Mouse (Mus musculus): Measurements from ENCODE around the gene Sphk2.

Gene Sphk2

DNA sequence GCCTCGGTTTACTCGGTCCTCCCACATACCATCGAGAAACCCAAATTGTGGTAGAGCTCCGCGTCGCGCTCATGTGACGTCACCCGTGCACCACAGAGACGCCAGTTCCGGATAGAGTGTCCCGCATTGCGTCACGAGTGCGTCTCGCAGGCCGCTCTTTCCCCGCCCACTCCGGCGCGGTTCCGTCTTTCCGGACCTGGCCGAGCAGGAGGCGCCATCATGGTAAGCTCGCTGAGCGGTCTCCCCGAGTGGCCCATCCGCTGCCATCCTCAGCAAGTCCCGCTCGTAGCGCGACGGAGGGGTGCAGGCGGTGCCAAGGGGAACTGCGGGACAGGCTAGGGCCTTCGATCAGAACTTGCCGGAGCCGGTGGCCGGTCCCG, at the start of gene Sphk2:
Sphk2 (minus strand) TSS at position 85 of the 380 bp plus-strand sequence.
- peak; percentile 98 to 99 for DNase-seq (ENCODE audit: low spot score in 2 of 2)

DNA sequence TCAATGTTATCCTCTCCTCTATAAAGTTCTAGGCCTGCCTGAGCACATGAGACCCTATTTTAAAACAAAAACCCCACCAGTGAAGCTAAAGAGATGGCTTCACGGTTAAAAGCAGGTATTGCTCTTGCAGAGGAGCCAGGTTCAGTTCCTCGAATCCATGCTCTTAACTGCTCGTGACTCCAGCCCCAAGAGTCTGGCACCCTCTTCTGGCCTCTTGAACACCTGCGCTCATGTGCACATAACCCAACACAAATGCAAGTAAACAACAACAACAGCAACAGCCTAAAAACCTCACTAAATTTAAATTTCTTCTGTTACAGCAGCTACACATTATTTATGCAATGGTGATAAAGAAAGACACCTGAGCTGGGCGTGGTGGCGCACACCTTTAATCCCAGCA, 49.7 kb upstream of the Sphk2 start:
- no peak for DNase-seq (ENCODE audit: low spot score in 2 of 2)

DNA sequence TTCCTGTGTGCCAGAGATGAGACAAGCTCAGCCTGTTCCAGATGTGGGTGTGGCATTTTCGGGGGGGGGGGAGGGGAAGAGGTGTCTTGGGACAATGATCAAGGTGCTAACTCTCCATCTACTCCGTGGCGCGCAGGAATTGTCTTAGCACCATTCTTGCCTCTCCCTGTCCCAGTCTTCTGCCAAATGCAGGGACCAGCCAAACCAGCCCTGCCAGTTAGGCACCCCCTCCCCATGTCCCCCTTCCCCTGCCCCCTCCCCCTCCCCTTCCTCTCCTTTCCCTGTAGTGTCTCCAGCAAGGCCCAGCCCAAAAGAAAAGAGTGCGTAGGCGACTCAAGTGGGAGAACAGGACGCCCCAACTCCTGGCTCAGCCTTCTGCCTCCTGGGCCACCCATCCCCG, 49.0 kb upstream of the Sphk2 start:
- DNase-seq (ENCODE audit: low spot score in 2 of 2) = no peak

DNA sequence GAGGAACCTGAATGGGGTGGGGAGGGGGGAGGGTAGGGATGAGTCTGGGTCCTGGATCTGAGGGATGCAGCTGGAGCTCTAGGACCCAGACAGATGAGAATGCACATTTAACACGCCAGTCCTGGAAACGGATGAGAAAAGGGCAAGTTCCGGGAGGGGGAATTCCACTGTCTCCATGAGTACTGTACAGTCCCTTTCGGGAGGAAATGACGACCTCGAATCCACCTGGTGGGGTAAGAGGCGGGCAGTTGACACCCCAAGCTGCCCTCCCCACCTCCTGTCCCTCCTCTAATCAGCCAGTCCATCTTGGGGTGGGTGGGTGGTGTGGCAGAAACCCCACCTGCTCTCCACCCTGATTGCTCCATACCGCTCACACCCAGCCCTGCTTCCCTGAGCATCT, 48.2 kb upstream of the Sphk2 start:
- no peak for DNase-seq (ENCODE audit: low spot score in 2 of 2)

DNA sequence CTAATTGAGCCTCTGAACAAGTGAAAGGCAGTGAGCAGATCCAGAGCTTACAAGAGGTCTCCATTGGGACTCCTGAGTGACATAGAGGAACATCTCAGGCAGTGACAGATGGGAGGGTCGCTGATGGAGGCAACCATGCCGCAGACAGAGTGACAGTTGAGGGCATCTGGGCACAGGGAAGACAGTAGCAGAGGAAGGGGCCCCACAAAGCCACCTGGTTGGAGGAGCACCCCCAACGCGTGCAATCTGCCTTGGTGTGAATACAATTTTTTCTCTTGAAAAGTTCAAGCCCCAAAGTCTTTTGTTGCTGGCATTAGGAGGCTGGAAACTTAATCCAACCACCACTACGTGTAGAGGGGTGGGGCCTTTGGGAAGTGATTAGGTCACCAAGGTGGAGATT, 42.3 kb upstream of the Sphk2 start:
- no peak for DNase-seq (ENCODE audit: low spot score in 2 of 2)

DNA sequence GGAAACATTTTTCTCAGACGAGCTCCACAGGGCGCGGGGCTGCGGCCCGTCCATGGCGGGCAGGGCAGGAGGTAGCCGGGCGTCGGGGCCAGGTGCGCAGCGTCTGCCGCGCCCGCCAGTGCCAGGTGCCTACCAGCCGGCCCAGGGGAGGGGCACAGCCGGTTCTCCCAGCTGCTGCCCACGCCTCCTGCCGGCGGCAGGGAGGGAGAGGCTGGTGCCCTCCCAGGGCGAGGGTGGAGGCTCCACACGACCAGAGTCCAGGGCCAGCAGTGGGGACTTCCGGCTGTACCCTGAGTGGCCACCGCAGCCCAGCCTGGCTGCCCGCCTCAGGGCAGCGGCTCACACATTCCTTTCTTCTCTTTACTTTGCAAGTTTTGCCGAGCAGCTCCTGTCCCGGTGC, 41.6 kb upstream of the Sphk2 start:
- DNase-seq (ENCODE audit: low spot score in 2 of 2) = no peak

DNA sequence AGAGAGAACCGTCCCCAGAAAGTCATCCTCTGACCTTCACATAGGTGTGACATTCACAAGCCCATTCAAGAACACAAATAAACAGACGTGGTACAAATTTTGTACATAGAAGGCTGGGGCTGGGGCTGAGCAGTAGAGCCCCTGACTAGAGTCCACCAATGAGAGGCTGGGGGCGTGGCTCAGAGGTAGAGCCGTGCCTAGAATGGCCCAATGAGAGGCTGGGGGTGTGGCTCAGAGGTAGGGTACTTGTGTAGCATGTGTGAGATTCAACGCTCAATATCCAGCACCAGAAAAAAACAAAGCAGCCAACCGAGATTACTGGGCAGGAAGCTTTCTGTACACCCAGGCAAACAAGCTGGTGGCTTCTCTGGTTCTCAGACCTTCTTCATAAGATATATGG, 37.9 kb upstream of the Sphk2 start:
- DNase-seq (ENCODE audit: low spot score in 2 of 2) = no peak

DNA sequence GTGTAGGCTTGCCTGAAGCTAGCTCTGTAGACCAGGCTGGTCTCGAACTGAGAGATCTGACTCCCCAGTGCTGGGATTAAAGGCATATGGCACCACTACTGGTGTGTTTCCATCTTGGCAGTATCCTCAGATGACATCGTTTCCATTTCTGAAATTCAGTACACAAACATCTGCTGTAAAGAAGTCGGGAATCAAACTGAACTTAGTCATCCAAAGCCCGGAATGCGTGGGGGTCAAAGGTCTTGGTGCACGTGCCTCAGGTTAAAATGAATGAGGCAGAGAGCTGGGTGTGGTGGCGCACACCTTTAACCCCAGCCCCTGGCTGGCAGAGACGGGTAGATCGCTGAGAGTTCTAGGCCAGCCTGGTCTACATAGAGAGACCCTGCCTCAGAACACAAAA, 32.4 kb upstream of the Sphk2 start:
- no peak for DNase-seq (ENCODE audit: low spot score in 2 of 2)

DNA sequence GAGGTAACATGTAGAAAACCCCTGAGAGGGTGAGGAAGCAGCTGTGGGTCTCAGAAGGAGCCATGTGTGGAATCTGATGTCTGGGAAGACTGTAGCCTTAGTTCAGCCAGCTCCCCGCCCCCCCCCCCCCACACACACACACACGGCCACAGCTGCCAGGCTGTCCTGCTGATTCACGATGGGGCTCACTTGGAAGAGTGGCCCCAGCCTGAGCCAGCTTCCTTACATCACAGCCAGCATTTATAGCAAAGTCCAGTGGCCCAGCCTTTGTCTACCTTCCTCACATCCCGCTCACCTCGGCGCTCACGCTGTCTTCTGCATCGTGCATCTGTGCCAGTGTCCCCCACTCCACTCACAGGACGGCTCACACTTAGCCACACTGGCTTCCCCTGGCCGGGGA, 31.6 kb upstream of the Sphk2 start:
- no peak for DNase-seq (ENCODE audit: low spot score in 2 of 2)

DNA sequence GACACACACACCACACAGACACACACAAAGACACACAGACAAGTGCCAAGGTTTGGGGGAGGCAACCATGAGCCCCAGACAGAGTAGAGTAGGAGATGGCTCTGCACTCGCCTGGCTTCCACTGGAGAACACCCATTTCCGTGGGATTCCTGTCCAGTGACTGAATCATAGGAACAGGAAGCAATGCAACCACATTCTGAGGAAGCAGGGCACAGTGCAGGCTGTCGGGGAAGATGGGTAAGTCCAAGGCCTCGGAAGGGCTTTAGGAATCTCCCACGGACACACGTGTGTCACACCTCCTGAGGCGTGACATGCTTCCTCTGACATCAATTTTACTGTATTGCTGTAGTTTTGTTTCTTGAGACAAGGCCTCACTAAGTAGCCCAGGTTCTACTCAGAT, 30.3 kb upstream of the Sphk2 start:
- no peak for DNase-seq (ENCODE audit: low spot score in 2 of 2)

DNA sequence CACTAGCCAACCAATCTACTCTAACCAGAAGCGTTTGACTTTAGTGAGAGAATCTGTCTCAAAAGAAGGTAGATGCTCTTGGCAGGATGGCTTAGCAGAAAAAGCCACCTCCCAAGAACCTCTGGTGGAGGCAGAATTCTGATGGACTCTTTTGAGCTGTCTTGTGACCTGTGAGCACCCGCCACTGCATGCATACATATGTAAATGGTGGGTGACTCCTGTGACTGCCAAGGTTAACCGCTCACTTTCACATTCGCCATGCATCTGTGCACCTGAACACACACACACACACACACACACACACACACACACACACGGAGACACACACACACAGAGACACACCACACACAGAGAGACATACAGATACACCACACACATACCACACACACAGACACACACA, 29.6 kb upstream of the Sphk2 start:
- DNase-seq (ENCODE audit: low spot score in 2 of 2) = no peak

DNA sequence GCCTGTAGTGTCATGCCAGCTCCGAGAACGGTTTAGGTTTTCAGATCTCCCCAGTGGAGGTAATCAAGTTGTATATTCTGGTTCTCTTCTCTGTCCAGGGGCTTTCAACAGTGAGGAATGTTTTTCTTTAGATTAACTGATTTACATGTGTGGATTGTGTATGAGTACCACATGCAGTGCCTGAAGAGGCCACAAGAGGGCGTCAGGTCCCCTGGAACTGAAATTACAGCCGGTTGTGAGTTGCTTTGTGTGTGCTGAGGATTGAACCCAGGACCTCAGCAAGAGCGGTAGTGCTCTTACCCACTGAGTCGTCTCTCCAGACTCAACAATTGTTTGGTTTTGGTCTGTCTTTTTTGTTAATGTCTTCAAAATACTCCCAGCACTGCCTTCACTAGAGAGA, 28.7 kb upstream of the Sphk2 start:
- no peak for DNase-seq (ENCODE audit: low spot score in 2 of 2)

DNA sequence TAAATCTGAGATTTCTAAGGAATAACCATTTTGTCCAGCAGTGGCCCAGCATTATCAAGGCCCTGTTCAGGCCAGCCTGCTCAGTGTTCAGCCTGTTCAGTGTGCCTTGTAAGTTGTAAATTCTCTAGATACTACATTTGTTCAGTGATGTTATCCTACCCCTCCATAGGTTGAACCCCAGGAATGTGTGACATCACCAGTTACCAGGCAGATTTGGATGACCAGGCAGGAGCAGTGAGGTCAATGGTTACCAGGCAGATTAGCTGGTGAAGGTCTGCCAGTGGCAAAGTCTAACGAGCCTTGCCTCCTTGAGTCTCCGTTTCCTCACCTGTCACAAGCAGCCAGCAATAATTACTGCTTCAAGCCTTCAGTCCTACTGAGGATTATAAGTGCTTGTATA, 26.6 kb upstream of the Sphk2 start:
- DNase-seq (ENCODE audit: low spot score in 2 of 2) = peak; percentile 43 to 60

DNA sequence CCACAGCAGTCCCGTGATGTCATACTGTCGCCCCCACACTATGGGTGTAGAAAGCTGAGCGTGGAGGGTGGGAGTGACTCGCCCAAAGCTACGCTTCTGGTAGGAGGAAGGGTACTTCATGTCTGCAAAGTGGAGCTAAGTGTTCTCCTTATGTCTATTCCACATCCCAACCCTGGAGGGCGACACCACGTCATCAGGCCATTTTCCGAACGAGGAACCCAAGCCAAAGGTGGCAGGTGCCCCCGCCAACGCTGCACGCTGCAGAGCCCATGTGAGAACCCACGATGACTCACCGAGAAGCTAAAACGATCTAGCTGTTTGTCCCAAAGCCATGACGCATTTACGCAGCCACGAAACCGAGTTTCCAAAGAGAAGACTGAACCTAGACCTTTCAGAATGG, 24.5 kb upstream of the Sphk2 start:
- peak; percentile 83 to 84 for DNase-seq (ENCODE audit: low spot score in 2 of 2)

DNA sequence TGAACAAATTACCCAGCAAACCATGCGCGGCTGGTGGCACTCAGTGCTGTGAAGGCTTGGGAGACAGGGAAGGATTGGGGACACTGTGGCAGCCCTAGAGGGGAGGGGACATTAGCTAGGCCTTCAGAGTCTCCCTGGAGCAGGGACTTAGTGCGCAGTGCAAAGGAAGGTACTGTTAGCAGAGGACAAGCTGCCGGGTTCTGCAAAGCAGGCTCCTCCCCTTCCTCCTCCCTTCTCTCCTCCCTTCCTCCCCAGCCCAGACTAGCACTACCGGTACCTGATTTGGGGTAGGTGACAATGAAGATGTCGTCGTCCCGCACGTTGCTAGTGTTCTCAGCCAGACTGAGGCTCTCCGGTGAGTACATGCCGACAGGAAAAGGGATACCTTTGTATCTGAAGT, 24.0 kb upstream of the Sphk2 start:
- peak in 1 of 2 experiments; percentile 28 for DNase-seq (ENCODE audit: low spot score in 2 of 2)

DNA sequence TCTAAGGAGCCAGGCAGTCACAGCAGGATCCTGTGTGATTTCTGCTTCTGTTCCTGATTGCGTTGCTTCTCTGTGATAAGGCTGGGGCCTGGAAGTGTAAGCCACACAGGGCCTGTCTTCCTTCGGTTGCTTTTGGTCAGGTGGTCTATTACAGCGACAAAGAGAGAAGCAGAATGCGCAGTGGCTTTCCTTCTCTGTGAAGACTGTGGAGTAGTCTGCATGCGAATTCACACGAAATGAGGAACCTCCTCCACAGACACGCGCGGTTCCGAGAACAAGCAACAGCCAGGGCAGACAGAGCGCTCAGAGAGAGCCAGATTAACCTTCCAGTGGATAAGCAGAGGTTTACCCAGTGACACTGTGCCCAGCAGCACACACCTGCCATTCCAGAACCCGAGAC, 23.5 kb upstream of the Sphk2 start:
- no peak for DNase-seq (ENCODE audit: low spot score in 2 of 2)

DNA sequence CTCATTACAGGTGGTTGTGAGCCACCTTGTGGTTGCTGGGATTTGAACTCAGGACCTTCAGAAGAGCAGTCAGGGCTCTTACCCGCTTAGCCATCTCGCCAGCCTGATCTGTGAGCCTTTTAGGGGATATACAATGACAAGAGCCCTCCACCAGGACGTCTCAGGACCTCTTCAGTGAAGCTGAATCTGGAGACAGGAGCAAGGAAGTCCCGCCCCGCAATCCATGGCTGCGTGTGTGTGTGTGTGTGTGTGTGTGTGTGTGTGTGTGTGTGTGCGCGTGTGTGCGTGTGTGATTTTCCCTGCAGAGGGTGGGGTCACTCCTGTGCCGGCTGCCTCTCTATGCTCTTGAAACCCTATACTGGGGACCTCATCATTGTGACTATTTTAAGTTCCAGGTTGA, 22.0 kb upstream of the Sphk2 start:
- no peak for DNase-seq (ENCODE audit: low spot score in 2 of 2)

DNA sequence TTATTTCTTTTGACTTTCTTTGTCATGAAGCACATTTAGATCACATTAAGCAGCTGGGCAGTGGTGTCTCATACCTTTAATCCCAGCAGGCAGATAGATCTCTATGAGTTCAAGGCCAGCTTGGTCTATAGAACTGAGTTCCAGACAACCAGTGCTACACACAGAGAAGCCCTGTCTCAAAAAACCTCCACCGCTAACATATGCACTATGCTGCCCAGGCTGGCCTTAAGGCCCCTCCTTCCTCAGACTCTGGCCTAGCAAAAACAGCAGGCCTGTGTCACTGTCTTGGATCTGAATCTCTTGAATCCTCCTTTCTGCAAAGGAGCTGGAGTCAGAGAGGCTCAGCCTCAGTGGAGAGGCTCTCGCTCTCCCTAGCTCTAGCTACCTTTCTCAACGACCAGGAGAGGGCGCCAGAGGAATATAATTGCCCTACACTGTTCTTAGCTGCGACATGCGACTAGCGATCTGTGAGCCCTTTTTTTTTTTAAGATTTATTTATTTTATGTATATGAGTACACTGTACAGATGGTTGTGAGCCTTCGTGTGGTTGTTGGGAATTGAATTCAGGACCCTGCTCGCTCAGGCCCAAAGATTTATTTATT, 21.5 kb upstream of the Sphk2 start:
- peak; percentile 62 to 66 for DNase-seq (ENCODE audit: low spot score in 2 of 2)

DNA sequence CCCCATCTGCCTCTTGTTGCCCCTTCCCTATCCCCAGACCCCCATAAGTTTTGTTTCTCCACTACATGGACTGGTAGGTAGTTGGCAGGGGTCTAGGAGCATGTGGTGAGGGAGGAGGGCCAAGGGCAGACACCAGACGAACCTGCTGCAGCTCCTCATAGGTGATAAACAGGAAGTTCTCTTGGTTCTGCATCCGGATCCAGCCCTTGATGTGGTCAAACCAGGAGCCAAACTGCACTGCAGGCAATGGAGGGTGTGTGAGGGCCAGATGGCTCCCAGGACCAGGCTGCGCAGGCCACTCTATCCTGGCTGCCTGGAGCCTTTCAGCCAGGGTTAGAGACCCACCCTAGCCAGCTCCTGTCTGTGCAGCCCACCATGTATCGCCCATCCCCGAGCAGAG, 15.7 kb upstream of the Sphk2 start:
- no peak for DNase-seq (ENCODE audit: low spot score in 2 of 2)

DNA sequence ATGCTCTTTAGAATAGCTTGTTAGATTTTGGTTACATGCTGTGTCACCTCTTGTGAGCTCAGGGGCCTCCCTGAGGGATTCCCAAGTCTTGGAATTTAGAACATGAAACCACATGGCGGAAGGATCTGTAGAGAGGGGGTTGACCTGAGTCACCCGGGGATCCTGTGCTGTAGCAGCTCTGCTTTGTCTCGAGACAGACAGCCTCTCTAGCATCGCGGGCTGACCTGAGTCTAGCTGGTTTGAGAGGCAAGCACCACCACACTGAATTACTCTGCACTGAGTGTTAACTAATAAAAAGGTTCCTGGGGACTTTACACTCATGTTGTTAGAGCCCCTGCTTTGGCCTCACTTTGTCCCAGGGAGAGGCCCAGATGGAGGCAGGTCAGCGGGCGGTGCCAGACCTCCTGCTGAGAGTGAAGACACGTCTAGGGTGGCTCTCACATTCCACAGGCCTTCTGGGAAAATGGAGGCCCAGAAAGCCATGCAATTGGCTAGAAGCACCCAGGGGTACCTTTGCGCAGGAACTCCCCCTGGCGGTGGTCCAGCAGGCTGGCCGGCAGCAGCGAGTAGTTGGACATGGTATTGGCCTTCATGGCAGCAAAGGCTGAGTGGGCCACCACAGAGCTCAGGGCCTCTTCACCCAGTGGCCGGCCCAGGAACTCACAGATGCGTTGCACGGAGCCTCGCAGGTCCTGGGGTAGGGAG, 13.1 kb upstream of the Sphk2 start:
- no peak for DNase-seq (ENCODE audit: low spot score in 2 of 2)

DNA sequence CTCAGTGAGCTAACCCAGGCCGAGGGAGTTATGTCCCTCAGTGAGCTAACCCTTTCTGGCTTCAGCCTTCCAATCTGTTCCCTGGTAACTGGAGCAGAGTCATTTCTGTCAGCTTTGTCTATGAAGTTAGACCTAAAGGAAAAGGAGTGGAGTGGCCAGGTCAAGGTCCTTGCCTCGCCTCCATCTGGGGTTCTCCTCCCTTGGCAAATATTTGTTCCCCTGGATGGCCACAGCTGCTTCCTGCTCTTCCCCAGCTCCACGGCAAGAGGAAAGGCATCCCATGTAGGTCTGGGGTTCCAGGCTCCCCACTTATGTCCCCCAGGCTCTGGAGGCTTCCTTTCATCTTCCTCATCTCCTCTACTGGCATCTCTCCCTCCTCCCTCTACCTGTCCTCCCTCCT, 9.8 kb upstream of the Sphk2 start:
- no peak for DNase-seq (ENCODE audit: low spot score in 2 of 2)

DNA sequence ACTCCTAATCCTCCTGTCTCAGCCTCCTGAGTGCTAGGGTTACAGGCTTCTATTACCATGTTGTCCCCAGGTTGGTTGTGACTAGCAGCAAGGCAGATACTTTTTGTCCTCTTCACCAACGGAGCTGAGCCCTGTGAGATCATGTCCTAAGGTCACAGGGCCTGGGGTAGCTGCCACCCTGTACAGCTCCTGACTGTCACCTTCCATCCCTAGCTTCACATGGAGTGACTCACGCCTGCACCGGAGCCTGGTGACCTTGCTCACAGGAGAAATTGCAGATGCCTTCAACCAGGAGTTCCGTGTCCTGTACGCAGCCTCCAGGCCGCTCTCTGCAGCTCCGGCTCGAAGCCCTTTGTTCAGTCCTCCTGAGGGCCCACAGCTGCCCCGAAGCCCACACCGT, 8.6 kb upstream of the Sphk2 start:
- no peak for DNase-seq (ENCODE audit: low spot score in 2 of 2)

DNA sequence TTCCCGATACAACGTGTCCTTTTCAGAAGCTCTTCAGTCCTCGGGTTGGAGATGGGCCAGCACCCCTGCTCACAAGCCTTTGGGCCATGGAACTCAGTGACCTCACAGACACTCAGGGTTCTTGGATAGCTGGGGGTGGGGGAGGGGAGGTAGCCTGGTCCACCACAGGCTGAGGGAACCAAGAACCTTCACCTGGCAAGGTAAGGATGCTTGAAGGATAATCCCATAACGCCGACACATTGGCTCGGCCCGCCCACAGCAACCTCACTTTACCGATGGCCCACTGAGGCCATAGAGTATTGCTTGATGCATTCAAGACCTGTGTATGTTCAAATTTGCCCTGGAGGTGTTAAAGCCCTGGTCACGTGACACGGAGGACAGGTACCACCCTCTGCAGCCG, 7.9 kb upstream of the Sphk2 start, which contains the start of gene Spaca4:
Spaca4 (minus strand) TSS at position 101 of the 400 bp plus-strand sequence.
- DNase-seq (ENCODE audit: low spot score in 2 of 2) = no peak

DNA sequence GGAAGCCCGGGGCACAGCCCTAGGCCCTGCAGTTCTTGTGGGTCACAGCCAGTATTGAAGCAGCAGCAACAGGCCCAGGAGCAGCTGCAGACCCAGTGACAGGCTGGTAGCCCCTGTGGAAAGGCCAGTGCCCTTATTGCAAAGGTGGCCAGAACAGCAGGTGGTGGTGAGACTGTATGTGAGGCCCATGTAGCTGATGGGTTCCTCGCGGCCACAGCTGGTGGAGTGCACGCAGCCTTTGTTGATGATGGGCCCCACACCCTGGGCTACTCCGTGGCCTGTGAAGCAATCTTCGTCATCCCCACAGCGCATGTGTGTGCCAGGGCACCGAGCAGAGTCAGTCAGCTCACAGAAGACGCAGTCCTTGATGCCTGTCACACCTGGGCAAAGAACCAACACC, 7.3 kb upstream of the Sphk2 start:
- no peak for DNase-seq (ENCODE audit: low spot score in 2 of 2)

All from right cerebral cortex, postnatal 36 days (tissue).